Mouse (Mus musculus) neural tube, embryonic 12.5 days (tissue): ENCODE results near the gene Igfbp5. TPM values are rescaled to one million over a fixed set of nuclear protein-coding genes. Genes with fewer than 3 reads are reported as not detected.
A peak's percentile ranks its signal among the peaks of the same experiment; 100 is the strongest.

ENCODE experiments used
- ATAC-seq: fragments of 200-750 bp; cut with Nextera tagmentation; 2 replicates; pipeline ENCODE4 v1.8.0; 2017; ENCODE audit warnings: low read depth, mild to moderate bottlenecking, moderate TSS enrichment, moderate library complexity; ENCODE audit not compliant: low FRiP score
- H3K27ac ChIP-seq: fragments of 300-500 bp; sonication (generic); 2 replicates; pipeline ENCODE4 v1.5.1; 2016
- H3K27me3 ChIP-seq: fragments of 300-500 bp; sonication (generic); replicated peaks from 2 replicates; pipeline ENCODE4 v1.6.1; 2016; ENCODE audit warnings: mild to moderate bottlenecking
- H3K36me3 ChIP-seq: fragments of 300-500 bp; sonication (generic); 2 replicates; pipeline ENCODE4 v1.6.1; 2016; ENCODE audit warnings: mild to moderate bottlenecking
- H3K4me1 ChIP-seq: fragments of 300-500 bp; sonication (generic); 2 replicates; pipeline ENCODE4 v1.6.1; 2016
- H3K4me2 ChIP-seq: fragments of 300-500 bp; sonication (generic); replicated peaks from 2 replicates; pipeline ENCODE4 v1.6.1; 2016; ENCODE audit warnings: mild to moderate bottlenecking
- H3K4me3 ChIP-seq: fragments of 300-500 bp; sonication (generic); 2 replicates; pipeline ENCODE4 v1.5.1; 2016
- H3K9ac ChIP-seq: fragments of 300-500 bp; sonication (generic); 2 replicates; pipeline ENCODE4 v1.6.1; 2016; ENCODE audit warnings: mild to moderate bottlenecking
- H3K9me3 ChIP-seq: fragments of 300-500 bp; sonication (generic); 2 replicates; pipeline ENCODE4 v1.6.1; 2016; ENCODE audit warnings: mild to moderate bottlenecking
- WGBS: fragments of 180-500 bp; shearing (Covaris S2); methylation state at CpG from one replicate; pipeline ENCODE4 v1.1.7; 2016; 5-methylcytosine and 5-hydroxymethylcytosine counted together
- polyA plus RNA-seq: library from polyadenylated mRNA; unstranded; fragments of >200 nt; fragmentation: Nextera tagmentation; extraction: Ambion mirVana; gene quantifications from 2 replicates; pipeline ENCODE4 v1.2.1, GENCODE M21; 2016

Igfbp5 gene
- polyA plus RNA-seq, 1 experiment from 2014 or later = 150 TPM

GRCm38 (mm10) chr1:72819995-72820394 is 54.7 kb downstream of the Igfbp5 start:
- WGBS = 84% methylated on average over 6 of the region's 6 CpGs
- H3K4me1 ChIP-seq = peaks cover 16% of the 10 kb centered on the region
- H3K9me3 ChIP-seq = no peaks in the 10 kb centered on the region
- H3K4me3 ChIP-seq = no peak overlapping the region
- ATAC-seq = no peak
- no peak overlapping the region for H3K27ac ChIP-seq
- no peaks in the 10 kb centered on the region for H3K36me3 ChIP-seq
- no peak overlapping the region for H3K4me2 ChIP-seq
- H3K9ac ChIP-seq = no peak overlapping the region
- H3K27me3 ChIP-seq = no peaks in the 10 kb centered on the region

GRCm38 (mm10) chr1:72815616-72816015 is 59.1 kb downstream of the Igfbp5 start:
- H3K4me2 ChIP-seq = no peak overlapping the region
- no peak overlapping the region for H3K9ac ChIP-seq
- 83% methylated on average over 3 of the region's 3 CpGs for WGBS
- peaks cover 23% of the 10 kb centered on the region for H3K4me1 ChIP-seq
- no peaks in the 10 kb centered on the region for H3K36me3 ChIP-seq
- ATAC-seq = no peak
- no peaks in the 10 kb centered on the region for H3K27me3 ChIP-seq
- H3K9me3 ChIP-seq = no peaks in the 10 kb centered on the region
- no peak overlapping the region for H3K4me3 ChIP-seq
- H3K27ac ChIP-seq = no peak overlapping the region

- Histone ChIP-seq H3K36me3 (no peaks in the 10 kb centered on the region), H3K4me1 (peaks cover 23% of the 10 kb centered on the region), H3K9ac (no peak overlapping the region), H3K4me2 (no peak overlapping the region), H3K27ac (no peak overlapping the region), H3K9me3 (no peaks in the 10 kb centered on the region), H3K27me3 (no peaks in the 10 kb centered on the region), H3K4me3 (no peak overlapping the region)
- no peak for ATAC-seq
- 51% methylated on average over 5 of the region's 5 CpGs for WGBS
These were observed 59.5 kb downstream of the Igfbp5 start for GRCm38 (mm10) chr1:72815184-72815583.

GRCm38 (mm10) chr1:72813639-72814403 is 60.9 kb downstream of the Igfbp5 start:
- Histone ChIP-seq H3K4me2 (peak overlapping the region; percentile 7; the same call in 1 of the 2 replicates), H3K4me3 (no peak overlapping the region), H3K9ac (no peak overlapping the region), H3K4me1 (peaks cover 23% of the 10 kb centered on the region), H3K9me3 (no peaks in the 10 kb centered on the region), H3K27me3 (no peaks in the 10 kb centered on the region), H3K27ac (peak overlapping the region; percentile 32; the same call in 1 of the 2 replicates), H3K36me3 (no peaks in the 10 kb centered on the region)
- WGBS = 9% methylated on average over 6 of the region's 6 CpGs
- ATAC-seq = peak; percentile 66; the same call in 1 of the 2 replicates

GRCm38 (mm10) chr1:72813089-72813638 is 61.5 kb downstream of the Igfbp5 start:
- Histone ChIP-seq H3K4me1 (peaks cover 23% of the 10 kb centered on the region), H3K9me3 (no peaks in the 10 kb centered on the region), H3K4me3 (no peak overlapping the region), H3K4me2 (0 out of 2 replicates have a peak overlapping the region, but pooled peaks have one; percentile 7), H3K9ac (no peak overlapping the region), H3K36me3 (no peaks in the 10 kb centered on the region), H3K27ac (peak overlapping the region; percentile 32; the same call in 1 of the 2 replicates), H3K27me3 (no peaks in the 10 kb centered on the region)
- 25% methylated on average over 5 of the region's 5 CpGs for WGBS
- no peak for ATAC-seq

- H3K27me3 ChIP-seq = no peaks in the 10 kb centered on the region
- H3K27ac ChIP-seq = no peak overlapping the region
- H3K4me3 ChIP-seq = no peak overlapping the region
- ATAC-seq = no peak
- no peaks in the 10 kb centered on the region for H3K36me3 ChIP-seq
- H3K9ac ChIP-seq = no peak overlapping the region
- H3K4me1 ChIP-seq = peaks cover 34% of the 10 kb centered on the region
- H3K9me3 ChIP-seq = no peaks in the 10 kb centered on the region
- H3K4me2 ChIP-seq = no peak overlapping the region
- 93% methylated on average over 3 of the region's 3 CpGs for WGBS
These were observed 63.6 kb downstream of the Igfbp5 start for GRCm38 (mm10) chr1:72811061-72811460.

- no peak overlapping the region for H3K4me3 ChIP-seq
- no peaks in the 10 kb centered on the region for H3K27me3 ChIP-seq
- H3K36me3 ChIP-seq = no peaks in the 10 kb centered on the region
- H3K9me3 ChIP-seq = no peaks in the 10 kb centered on the region
- H3K4me1 ChIP-seq = peaks cover 35% of the 10 kb centered on the region
- H3K9ac ChIP-seq = no peak overlapping the region
- no peak for ATAC-seq
- no peak overlapping the region for H3K27ac ChIP-seq
- no peak overlapping the region for H3K4me2 ChIP-seq
- 90% methylated on average over 7 of the region's 7 CpGs for WGBS
These were observed 64.6 kb downstream of the Igfbp5 start for GRCm38 (mm10) chr1:72809951-72810675.

- H3K27ac ChIP-seq = no peak overlapping the region
- H3K4me3 ChIP-seq = no peak overlapping the region
- H3K36me3 ChIP-seq = no peaks in the 10 kb centered on the region
- no peak overlapping the region for H3K9ac ChIP-seq
- no peak for ATAC-seq
- no peaks in the 10 kb centered on the region for H3K27me3 ChIP-seq
- H3K9me3 ChIP-seq = no peaks in the 10 kb centered on the region
- 96% methylated on average over 7 of the region's 7 CpGs for WGBS
- H3K4me1 ChIP-seq = peaks cover 28% of the 10 kb centered on the region
- no peak overlapping the region for H3K4me2 ChIP-seq
These were observed 65.4 kb downstream of the Igfbp5 start for GRCm38 (mm10) chr1:72809304-72809703.

Other genes starting within 250 kb of the Igfbp5 start
- gene Ankar, start 174.3 kb downstream of the Igfbp5 start, polyA plus RNA-seq = not detected in 2 replicates
- 1,253 and 1,318 TPM in 2 replicates for gene Rpl37a, start 163.6 kb downstream of the Igfbp5 start, polyA plus RNA-seq
- gene Igfbp2, start 50.4 kb downstream of the Igfbp5 start, polyA plus RNA-seq = 410 and 431 TPM in 2 replicates
- gene Tnp1, start 141.0 kb upstream of the Igfbp5 start, polyA plus RNA-seq = not detected in 2 replicates